Mouse (Mus musculus): Measurements from ENCODE around the gene Tepp. TPM values are rescaled to one million over a fixed set of nuclear protein-coding genes. Genes with fewer than 3 reads are reported as not detected.

The Tepp gene
- polyA plus RNA-seq (2012; rRNA removed) = 3.5 and 4.3 TPM in 2 replicates

GRCm38 (mm10) chr8:95310342-95310970, at the start of gene Tepp:
Gene Tepp (plus strand): TSS chr8:95310566.

GRCm38 (mm10) chr8:95306431-95306830, 3.9 kb upstream of the Tepp start, which contains the start of gene Cngb1:
Gene Cngb1 (minus strand): TSS chr8:95306585.

GRCm38 (mm10) chr8:95331720-95332436, 21.5 kb downstream of the Tepp start, which contains the start of the genes Zfp319 and Usb1:
Gene Zfp319 (minus strand): TSS chr8:95331950.
Gene Usb1 (plus strand): TSS chr8:95332284.

GRCm38 (mm10) chr8:95352151-95352870, 41.9 kb downstream of the Tepp start, which contains the start of gene Mmp15:
Gene Mmp15 (plus strand): TSS chr8:95352268.

Other genes with a start within 250 kb of the Tepp start
- gene Katnb1, start 229.4 kb upstream of the Tepp start, polyA plus RNA-seq (2012; rRNA removed) = 49.1 and 57.4 TPM in 2 replicates
- gene Kifc3, start 107.8 kb upstream of the Tepp start, polyA plus RNA-seq (2012; rRNA removed) = 38.4 and 40.3 TPM in 2 replicates
- gene Cngb1, start 4.0 kb upstream of the Tepp start, polyA plus RNA-seq (2012; rRNA removed) = 0.74 and 0.76 TPM in 2 replicates
- 16.6 and 19.1 TPM in 2 replicates for gene Zfp319, start 21.4 kb downstream of the Tepp start, polyA plus RNA-seq (2012; rRNA removed)
- gene Usb1, start 21.7 kb downstream of the Tepp start, polyA plus RNA-seq (2012; rRNA removed) = 42.3 and 42.5 TPM in 2 replicates
- gene Mmp15, start 41.7 kb downstream of the Tepp start, polyA plus RNA-seq (2012; rRNA removed) = 16.5 and 17.2 TPM in 2 replicates
- 126 and 138 TPM in 2 replicates for gene Cfap20, start 124.3 kb downstream of the Tepp start, polyA plus RNA-seq (2012; rRNA removed)
- 46.9 and 47.1 TPM in 2 replicates for gene Csnk2a2, start 179.5 kb downstream of the Tepp start, polyA plus RNA-seq (2012; rRNA removed)
- 1.5 and 2.1 TPM in 2 replicates for gene Ccdc113, start 223.5 kb downstream of the Tepp start, polyA plus RNA-seq (2012; rRNA removed)